Mouse (Mus musculus) gastrocnemius, adult 18-20 months (tissue): Measurements from ENCODE around the gene Srms. TPM values are rescaled to one million over a fixed set of nuclear protein-coding genes. Genes with fewer than 3 reads are reported as not detected.
A peak's percentile ranks its signal among the peaks of the same experiment; 100 is the strongest.
"Not testable (repeated sequence)": the region's sequence is repeated elsewhere in the genome, so short reads cannot be mapped to it uniquely, and the experiment has no call there.

ENCODE experiments used
- DNase-seq: peaks from one replicate; pipeline ENCODE4 v3.0.0; 2021; ENCODE audit warnings: low spot score
- total RNA-seq, 2 experiments: library from RNA; stranded (reverse); gene quantifications; 2 replicates each; pipeline ENCODE4 v1.2.3; 2021

The Srms gene
- total RNA-seq, 2 experiments from 2014 or later, result 0.19 to 0.21 TPM

DNA sequence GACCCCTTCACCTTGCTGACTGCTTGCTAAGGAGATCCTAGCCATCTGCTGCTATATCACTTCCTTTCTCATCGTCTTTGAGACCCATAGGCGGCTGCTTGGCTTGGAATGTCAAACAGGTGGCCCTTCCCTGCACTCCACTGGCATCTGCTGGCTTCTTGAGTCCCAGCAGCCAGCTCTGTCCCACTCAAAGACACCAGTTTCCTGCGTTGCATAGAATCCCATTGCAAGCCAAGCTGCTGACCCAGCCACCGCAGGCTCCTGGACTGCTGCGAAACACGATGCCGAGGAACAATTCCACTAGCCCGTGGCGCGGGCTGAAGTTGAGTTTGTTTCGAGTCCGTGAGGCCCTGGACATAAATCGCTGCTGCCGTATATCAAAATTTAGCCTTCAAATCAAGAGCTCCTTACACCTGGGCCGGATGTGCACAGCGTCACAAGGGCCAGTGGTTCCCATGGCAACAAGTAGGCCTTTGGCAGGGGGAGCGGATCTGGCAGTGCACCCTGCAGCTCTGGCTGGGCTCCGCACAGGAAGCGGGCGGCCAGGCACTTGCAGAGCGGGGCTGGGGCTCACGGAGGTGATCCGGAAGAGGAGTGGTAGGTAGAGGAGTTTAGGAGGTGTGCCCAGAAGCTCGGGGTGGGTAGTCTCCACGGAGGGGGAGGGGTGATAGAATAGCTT lies 6.7 kb upstream of the Srms start, which contains the start of gene Fndc11:
Fndc11 (plus strand) TSS at position 476 of the 679 bp plus-strand sequence.
- DNase-seq, result peak; percentile 64

DNA sequence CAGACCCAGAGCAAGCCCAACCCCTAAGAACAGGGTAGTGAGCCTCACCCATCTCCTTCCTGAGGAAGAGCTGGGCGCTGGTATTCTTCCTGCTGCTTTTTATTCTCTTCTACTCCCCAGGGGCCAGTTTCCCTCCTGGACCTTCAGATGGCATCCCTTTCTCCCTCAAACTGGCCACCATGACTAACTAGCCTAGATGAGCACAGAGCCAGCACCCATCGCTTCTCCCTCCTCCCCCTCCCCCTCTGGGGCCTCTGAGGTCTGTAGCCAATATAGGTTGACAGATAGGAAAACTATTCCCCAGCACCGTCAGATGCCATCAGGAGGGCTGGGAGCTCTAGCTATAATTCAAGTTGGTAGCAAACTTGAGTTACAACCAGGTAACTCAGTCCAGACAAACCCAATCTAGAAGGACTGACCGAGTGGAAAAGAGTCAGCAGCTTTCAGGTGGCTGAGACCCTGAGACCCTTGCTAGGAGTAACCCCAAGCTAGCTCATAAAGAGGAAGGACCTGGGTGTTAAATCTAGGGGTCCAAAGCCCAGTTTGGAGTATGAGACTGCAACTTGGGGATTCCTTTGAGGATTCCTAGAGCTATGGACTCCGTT lies 6.0 kb upstream of the Srms start:
- DNase-seq, result no peak

DNA sequence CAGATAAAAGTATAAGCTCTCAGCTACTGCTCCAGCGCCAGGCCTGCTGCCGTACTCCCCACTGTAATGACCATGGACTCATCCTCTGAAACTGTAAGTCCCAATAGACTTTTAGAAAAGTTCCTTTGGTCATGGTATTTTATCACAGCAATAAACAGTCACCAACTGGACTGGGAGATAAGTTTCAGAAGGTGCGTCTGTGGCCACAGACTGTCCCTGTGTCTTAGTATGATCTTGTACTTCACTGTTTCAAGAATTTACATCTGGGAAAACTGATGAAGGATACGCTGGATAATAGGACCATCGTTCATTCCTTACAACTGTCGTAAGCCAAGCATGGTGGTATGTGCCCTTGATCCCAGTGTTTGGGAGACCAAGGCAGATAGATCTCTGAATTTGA lies 3.1 kb upstream of the Srms start:
- no peak for DNase-seq

DNA sequence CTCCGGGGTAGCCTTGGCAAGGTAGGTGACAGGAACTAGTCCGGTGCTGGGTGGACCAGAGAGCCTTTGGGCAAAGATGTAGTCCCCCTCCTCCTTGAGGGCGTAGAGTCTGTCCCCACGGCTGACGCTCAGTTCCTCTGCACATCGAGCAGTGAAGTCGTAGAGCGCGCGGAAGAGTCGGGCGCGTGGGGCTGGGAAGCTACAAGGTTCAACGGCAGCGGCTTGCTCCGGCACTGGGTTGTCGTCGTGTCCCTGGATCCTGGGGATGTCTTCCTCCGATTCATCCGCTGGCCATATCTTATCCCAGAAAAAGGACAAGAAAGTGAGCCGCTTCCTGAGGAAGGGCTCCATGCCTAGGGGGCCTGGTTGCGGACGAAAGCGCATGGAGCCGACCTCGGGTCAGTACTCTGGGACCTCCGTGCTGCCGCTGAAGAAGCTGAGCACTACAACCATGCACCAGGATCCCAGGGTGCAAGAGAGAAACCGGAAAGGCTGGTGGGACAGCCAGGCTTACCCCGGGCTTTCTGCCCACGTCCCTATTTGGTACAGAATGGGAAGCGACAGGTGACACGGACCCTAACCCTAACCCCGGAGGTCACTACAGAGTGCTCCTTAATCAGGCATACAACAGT lies 480 bp downstream of the Srms start:
- no peak for DNase-seq

DNA sequence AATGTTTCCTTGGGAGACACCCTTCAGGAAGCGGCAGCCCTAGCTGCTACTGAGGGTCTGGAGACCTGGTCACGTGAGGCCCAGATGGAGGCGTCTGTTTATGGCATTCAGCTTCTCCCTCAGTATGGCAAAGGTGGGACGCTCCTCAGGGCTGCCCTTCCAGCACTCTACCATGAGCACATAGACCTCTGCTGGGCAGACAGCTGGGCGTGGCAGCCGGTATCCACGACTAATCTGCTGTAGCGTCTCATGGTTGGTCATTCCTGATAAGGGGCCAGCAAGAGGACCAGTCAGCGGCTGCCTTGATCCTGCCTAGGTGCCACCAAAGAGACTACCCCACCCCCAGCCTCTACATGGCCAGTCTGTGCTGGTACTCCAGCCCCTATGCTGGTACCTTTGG lies 6.9 kb downstream of the Srms start:
- DNase-seq, result no peak

DNA sequence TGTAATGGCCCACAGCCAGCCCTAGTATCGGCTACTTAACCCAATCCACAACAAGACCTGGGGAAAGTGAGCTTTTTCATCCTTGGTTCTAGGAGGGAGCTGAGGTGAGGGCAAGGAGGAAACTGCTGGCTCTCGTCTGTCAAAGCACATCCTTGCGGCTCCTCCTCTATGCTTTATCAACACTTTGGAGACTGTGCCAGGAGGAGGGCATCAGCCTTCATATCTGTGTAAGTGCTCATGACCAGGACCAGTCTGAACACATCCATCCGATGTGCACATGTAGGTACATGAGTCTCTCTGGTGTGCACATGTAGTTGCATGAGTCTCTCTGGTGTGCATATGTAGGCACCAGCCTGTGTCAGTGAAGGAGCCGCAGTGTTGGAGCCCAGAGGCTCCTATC lies 7.3 kb downstream of the Srms start:
- DNase-seq, result no peak

DNA sequence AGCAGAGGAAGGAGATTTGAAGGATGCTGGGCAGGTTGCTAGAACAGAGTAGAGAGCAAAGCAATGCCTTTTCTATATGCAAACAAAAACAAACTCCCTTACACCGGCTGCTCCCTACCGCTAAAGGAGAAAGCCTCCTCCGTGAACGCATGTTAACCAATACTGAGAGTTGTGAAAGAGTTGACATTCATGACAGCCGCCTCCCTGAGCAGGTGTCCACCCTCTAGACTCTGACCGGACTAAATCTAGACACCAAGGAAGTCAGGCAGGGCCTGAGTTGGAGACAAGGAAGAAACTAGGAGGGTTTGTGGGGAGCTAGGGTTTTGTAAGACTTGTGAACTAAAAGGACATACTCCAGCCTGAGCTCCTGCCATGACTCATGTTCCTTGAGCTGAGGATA lies 10.1 kb downstream of the Srms start:
- no peak for DNase-seq

DNA sequence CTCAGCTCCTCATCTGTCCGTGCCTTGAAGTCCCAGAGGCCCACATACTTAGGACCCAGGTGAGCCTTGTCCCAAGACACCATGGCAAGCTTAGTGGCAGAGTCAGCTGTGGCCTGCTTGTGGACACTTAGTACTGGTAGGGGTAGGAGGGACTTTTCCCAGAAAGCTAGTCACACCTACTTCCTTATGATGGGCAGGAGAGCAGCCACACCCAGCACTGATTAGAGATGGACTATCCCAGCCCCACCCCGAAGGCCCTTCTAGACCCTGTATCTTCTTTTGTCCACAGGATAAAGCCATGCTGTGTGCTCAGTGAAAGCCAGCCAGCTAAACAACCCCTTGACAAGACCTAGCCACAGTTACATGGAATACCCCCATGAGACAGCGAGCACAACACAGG lies 10.6 kb downstream of the Srms start, which contains the start of gene Ptk6:
Ptk6 (minus strand) TSS at position 368 of the 400 bp plus-strand sequence.
- DNase-seq, result no peak

DNA sequence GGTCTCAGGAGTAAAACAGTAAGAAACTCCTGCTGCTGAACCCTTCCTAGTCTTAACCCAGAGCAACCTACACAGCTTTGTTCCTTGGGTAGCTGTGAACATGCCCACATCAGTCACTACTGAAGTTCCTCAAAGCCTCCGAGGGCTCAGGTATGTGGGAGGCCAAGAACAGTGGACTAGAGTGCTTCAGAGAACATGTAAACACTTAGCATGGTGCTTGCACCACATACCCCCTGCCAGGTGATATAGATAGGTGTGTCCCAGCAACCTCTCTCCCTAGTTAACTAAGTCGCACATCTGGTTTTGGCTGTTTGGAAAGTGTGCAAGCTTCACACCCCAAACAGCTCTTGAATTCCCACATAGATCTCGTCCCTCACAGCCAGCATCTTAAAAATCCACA lies 11.4 kb downstream of the Srms start:
- DNase-seq, result no peak

DNA sequence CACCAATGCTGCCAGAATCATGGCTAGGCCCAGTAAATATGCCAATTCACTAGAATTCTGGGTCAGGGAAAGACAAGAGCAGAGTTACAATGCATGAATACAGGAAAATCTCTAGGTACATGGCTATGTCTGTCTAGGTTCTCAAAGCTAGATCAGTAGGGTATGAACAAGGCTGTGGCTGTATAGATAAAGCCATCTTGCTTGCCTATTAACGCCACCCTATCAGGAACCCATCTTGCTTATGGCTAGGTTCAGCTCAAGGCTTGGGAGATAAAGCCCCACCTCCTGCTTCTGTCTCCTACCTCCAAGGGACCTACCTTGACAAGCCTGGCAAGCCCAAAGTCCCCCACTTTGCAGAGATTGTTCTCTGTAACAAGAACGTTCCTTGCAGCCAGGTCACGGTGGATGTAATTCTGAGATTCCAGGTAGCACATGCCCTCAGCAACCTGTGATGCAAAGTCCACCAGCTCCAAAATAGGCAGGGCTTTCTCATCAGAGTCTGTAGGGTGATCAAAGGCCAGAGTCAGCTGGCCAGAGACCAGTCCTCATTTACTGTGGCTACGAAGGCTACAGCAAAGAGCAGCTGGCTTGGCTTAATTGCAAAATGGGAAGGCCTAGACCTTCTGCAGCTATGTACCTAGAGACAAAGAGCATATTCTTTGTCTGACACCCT lies 16.2 kb downstream of the Srms start:
- no peak for DNase-seq

DNA sequence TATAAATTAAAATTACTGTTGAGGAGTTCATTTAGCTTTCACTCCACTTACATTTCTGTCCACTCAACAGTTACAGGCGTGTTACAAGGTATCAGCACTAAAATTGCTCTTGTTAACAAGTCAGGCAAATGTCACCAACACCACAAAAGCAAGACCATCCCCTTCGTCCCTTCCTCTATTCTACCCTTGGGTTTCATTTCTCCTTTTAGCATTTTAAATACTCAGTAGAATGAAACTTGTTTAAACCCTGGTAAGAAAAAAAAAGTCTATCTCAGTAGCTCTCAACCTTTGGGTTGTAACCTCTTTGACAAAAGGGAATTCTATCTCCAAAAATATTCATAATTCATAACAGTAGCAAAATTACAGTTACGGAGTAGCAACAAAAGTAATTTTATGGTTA lies 19.9 kb downstream of the Srms start:
- DNase-seq, result no peak

DNA sequence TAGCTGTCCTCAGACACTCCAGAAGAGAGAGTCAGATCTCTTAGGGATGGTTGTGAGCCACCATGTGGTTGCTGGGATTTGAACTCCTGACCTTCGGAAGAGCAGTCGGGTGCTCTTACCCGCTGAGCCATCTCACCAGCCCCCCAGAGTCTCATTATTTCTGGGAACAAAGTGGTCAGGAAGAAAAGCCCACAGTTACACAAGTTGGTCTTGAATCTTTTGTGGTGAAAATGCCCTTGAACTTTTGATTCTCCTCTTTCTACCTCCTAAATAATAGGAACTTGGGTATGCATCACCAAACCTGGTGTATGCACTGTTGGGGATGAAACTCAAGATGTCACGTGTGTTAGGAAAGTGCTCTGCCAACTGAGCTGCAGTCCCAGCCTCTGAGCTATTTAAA lies 21.0 kb downstream of the Srms start:
- no peak for DNase-seq

DNA sequence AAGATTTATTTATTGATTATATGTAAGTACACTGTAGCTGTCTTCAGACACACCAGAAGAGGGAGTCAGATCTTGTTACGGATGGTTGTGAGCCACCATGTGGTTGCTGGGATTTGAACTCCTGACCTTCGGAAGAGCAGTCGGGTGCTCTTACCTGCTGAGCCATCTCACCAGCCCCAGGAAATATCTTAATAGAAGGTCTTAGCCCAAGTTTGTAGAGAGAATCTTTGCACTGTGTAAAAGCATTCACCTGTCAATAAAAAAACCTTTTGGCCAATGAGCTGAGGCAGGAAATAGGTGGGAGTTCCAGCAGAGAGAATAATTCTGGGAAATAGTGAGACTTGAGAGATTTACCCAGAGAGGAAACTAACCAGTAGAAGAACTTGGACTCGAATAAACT lies 21.6 kb downstream of the Srms start:
- not testable (repeated sequence) for DNase-seq

DNA sequence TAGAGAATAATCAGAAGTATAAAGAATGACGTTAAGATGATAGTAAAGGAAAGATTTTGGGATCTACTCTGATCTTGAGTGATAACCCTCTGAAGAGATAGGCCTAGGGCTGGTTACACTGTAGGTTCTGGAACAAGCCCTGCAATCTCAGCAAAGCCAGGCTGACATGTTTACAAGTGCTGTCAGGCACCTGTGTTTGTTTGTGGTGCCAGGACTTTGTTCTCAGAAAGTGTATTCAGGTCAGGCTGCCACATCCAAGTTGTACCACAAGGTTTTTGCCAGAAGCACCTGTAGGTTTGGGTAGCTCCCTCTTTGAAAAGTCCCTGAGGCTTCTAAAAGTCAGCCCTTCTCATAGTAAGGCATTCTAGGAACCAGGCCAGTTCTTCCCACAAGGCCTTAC lies 23.7 kb downstream of the Srms start:
- no peak for DNase-seq

DNA sequence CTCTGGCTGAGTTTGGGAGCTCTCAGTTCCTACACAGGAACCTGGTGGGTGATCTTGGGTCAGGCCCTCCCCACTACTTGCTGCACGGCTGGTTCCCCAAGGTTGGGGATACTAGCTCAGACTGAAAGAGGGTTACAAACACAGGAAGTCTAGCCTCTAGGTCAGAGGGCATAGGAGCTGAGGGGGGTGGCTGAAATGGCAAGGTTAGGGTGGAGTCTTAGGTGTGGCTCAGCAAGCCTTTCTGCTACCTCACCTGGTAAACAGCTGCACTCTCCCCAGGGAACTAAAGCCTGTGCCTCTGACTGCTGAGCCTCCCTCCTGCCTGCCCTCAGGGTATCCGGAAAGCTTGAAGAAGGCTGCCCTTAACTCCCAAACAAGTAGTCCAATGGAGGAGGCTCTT lies 24.3 kb downstream of the Srms start:
- no peak for DNase-seq

DNA sequence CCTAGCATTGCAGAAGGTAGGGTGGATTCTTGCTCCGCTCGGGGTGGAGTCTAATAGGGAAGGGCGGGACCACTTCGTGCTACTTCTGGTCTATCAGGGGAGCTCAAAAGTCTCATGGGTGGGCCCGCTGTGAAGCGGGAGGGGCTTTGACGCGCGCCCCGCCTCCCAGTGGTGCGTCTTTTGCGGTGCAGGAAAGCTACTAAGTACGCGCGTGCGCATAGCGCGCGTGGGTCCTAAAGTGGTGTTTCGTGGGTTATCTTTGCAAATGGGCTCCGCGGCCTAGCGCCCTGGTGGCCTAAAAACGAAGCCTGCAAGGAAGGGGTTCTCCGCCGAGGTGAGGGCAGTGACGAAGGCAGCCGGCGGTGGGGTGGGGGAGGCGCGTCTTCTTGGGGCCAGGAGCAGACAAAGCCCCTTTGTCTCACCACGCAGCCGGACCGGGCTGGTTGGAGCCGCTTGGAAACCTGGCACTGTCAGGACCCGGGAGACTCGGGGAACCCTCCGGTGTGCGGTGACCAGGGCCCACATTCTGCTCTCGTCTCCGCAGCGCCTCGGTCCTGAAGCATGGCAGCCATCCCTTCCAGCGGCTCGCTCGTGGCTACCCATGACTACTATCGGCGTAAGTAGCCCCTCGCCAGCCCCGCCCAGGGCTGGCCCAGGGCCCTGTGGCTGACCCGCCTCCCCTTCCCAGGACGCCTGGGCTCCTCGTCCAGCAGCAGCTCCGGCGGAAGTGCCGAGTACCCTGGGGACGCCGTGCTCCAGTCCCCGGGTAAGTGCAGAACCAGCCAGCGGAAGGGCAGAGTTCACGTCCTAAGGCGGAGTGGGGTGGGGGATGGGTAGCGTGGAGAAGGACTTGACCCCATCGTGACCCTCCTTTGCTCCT lies 25.6 kb downstream of the Srms start, which contains the start of gene Ppdpf:
Ppdpf (plus strand) TSS at position 127 of the 880 bp plus-strand sequence.
- DNase-seq, result peak; percentile 93

DNA sequence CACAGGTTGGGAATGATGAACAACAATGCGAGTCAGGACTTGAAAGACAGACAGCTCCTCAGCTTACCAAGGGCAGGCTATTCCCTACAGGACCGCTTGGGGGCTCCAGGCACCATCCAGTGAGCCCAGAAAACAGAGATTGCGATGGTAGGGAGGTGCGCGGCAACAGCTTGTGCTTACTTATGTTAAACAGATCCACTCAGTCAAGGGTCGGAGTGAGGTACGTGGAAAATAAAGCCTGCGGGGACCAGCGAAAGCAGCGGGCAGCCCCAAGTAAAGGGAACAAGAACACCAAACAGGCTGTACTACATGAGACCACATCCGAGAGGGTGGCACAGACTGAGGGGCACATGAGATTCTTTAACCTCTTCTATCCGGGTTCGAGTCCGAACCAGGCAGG lies 26.4 kb downstream of the Srms start:
- DNase-seq, result peak; percentile 85

DNA sequence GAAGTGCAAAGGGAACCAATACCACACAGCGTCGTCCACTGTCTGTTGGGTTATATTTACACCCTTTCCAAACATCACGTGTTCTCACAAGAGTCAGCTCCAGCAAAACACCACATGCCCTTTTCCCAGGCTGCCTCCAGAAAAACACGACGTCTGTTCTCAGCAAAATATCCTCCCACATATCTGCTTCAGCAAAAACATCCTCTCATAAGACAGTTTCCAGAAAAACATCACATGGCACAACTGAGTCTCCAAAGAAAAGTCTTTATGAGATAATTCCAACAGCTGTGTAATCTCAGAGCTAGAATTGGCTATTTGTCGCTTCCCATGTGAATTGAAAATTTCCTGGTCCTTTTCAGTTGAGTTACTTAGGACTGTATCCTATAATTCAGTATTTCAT lies 32.1 kb downstream of the Srms start:
- DNase-seq, result no peak

DNA sequence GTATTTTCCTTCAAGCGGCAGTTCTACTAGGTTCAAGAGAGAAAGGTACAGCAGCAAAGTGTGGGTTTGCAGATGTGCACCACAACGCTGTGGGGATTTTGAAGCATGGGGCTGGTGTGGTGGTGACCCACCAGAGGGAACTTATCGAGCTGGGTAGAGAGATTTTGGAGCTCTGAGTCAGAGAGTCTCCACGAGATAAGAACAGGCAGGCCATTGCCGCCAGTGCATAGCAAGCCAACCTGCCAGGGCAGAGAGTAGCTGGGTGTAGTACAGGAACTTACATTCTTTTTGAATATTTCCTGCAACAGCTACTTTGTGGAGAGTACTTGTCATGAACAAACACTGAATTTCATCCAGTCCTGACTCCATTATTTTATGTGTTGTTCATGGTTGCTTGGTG lies 34.5 kb downstream of the Srms start:
- DNase-seq, result no peak

DNA sequence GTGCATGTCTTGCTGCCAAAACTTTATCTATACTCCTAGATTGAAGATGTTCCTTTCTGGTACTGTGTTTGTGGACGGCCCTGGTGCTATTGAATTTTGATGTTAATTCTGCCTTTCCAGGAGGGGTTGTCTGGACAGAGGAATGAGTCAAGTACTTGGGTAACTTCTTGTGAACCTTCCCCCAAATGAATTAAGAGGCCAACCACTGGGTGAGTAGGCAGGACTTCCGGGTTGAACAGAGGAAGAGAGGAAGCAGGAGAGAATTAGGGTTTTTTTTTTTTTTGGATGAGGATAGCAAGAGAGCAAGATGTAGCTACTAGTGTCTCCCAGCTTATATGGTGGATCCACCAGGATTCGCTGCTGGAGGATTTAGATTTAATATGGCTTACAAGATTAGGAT lies 35.0 kb downstream of the Srms start:
- DNase-seq, result no peak

DNA sequence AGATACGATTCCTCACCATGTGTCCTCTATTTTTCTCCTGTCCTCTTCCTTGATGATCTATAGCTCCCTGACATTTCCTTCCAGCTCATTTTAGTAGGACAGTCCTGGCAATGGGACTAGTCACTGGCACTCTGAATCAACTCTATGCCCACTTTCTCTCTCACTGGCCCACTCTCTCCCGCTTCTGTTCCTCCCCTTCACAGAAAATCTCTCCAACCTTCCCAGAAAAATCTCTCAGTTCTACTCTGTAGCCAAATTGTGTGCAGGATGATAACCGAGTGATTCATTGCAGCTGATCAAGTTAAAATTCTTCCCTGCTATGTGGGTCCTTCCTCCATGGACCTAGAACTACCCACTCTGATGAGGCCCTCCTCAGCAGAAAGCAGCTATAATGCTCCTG lies 38.3 kb downstream of the Srms start:
- DNase-seq, result no peak
